Mouse (Mus musculus): ENCODE results near the gene Zfp961. TPM values are rescaled to one million over a fixed set of nuclear protein-coding genes. Genes with fewer than 3 reads are reported as not detected.

The Zfp961 gene
- total and polyA plus RNA-seq, 2 experiments from 2014 or later, result 12.5 to 18.1 TPM

- Histone ChIP-seq H3K36me3 (ENCODE audit: insufficient read depth, low read length) (no peaks in the 10 kb centered on the region), H3K27ac (ENCODE audit: low read depth, low read length) (no peak overlapping the region), H3K4me1 (ENCODE audit: insufficient read depth, low read length) (no peaks in the 10 kb centered on the region), H3K4me2 (ENCODE audit: low read depth, low read length, poor library complexity, severe bottlenecking) (no peak overlapping the region), H3K9ac (replicated peaks; ENCODE audit: low read length, poor library complexity, severe bottlenecking) (no peak overlapping the region), H3K9me3 (ENCODE audit: low read length) (no peaks in the 10 kb centered on the region), H3K4me3 (ENCODE audit: low read depth, low read length) (no peak overlapping the region), H3K27me3 (ENCODE audit: insufficient read depth, low read length) (no peaks in the 10 kb centered on the region)
- TF ChIP-seq CTCF (IDR thresholded peaks at IDR 0.05), result no peak
- DNase-seq (ENCODE audit: low spot score) (no peak), ATAC-seq (ENCODE audit: low FRiP score) (no peak)
- 82% methylated on average over 4 of the region's 4 CpGs for WGBS
These were observed 30.6 kb downstream of the Zfp961 start for GRCm38 (mm10) chr8:71981456-71981855.

GRCm38 (mm10) chr8:71984601-71985000 is 33.8 kb downstream of the Zfp961 start:
- H3K4me1 ChIP-seq (ENCODE audit: insufficient read depth, low read length), result no peaks in the 10 kb centered on the region
- no peaks in the 10 kb centered on the region for H3K9me3 ChIP-seq (ENCODE audit: low read length)
- 59% methylated on average over 4 of the region's 4 CpGs for WGBS
- H3K36me3 ChIP-seq (ENCODE audit: insufficient read depth, low read length), result no peaks in the 10 kb centered on the region
- H3K4me2 ChIP-seq (ENCODE audit: low read depth, low read length, poor library complexity, severe bottlenecking), result no peak overlapping the region
- ATAC-seq (ENCODE audit: low FRiP score) (peak; percentile 25; the same call in 1 of the 2 replicates), DNase-seq (ENCODE audit: low spot score) (peak; percentile 48)
- peak; percentile 66 for TF ChIP-seq CTCF (IDR thresholded peaks at IDR 0.05)
- no peak overlapping the region for H3K4me3 ChIP-seq (ENCODE audit: low read depth, low read length)
- H3K9ac ChIP-seq (replicated peaks; ENCODE audit: low read length, poor library complexity, severe bottlenecking), result no peak overlapping the region
- no peak overlapping the region for H3K27ac ChIP-seq (ENCODE audit: low read depth, low read length)
- H3K27me3 ChIP-seq (ENCODE audit: insufficient read depth, low read length), result no peaks in the 10 kb centered on the region

GRCm38 (mm10) chr8:71988110-71988866 is 37.5 kb downstream of the Zfp961 start:
- Histone ChIP-seq H3K9me3 (ENCODE audit: low read length) (no peaks in the 10 kb centered on the region), H3K4me1 (ENCODE audit: insufficient read depth, low read length) (no peaks in the 10 kb centered on the region), H3K27ac (ENCODE audit: low read depth, low read length) (peak overlapping the region; percentile 59), H3K36me3 (ENCODE audit: insufficient read depth, low read length) (no peaks in the 10 kb centered on the region), H3K4me2 (ENCODE audit: low read depth, low read length, poor library complexity, severe bottlenecking) (peak overlapping the region; percentile 71), H3K27me3 (ENCODE audit: insufficient read depth, low read length) (no peaks in the 10 kb centered on the region), H3K9ac (replicated peaks; ENCODE audit: low read length, poor library complexity, severe bottlenecking) (peak overlapping the region; percentile 52), H3K4me3 (ENCODE audit: low read depth, low read length) (peak overlapping the region; percentile 39)
- ATAC-seq (ENCODE audit: low FRiP score) (peak; percentile 89), DNase-seq (ENCODE audit: low spot score) (peak; percentile 78)
- TF ChIP-seq CTCF (IDR thresholded peaks at IDR 0.05), result peak; percentile 61
- WGBS, result 5% methylated on average over 24 of the region's 24 CpGs

GRCm38 (mm10) chr8:71988867-71989599 is 38.2 kb downstream of the Zfp961 start:
- peak overlapping the region; percentile 59 for H3K27ac ChIP-seq (ENCODE audit: low read depth, low read length)
- ATAC-seq (ENCODE audit: low FRiP score), result no peak
- H3K9ac ChIP-seq (replicated peaks; ENCODE audit: low read length, poor library complexity, severe bottlenecking), result peak overlapping the region; percentile 52
- no peaks in the 10 kb centered on the region for H3K36me3 ChIP-seq (ENCODE audit: insufficient read depth, low read length)
- peak overlapping the region; percentile 39 for H3K4me3 ChIP-seq (ENCODE audit: low read depth, low read length)
- no peaks in the 10 kb centered on the region for H3K4me1 ChIP-seq (ENCODE audit: insufficient read depth, low read length)
- 56% methylated on average over 13 of the region's 13 CpGs for WGBS
- H3K9me3 ChIP-seq (ENCODE audit: low read length), result no peaks in the 10 kb centered on the region
- no peak for DNase-seq (ENCODE audit: low spot score)
- H3K27me3 ChIP-seq (ENCODE audit: insufficient read depth, low read length), result no peaks in the 10 kb centered on the region
- no peak for TF ChIP-seq CTCF (IDR thresholded peaks at IDR 0.05)
- peak overlapping the region; percentile 71 for H3K4me2 ChIP-seq (ENCODE audit: low read depth, low read length, poor library complexity, severe bottlenecking)

- DNase-seq (ENCODE audit: low spot score) (no peak), ATAC-seq (ENCODE audit: low FRiP score) (no peak)
- H3K9me3 ChIP-seq (ENCODE audit: low read length), result no peaks in the 10 kb centered on the region
- 100% methylated on average over 1 of the region's 1 CpGs for WGBS
- no peak overlapping the region for H3K4me3 ChIP-seq (ENCODE audit: low read depth, low read length)
- no peak overlapping the region for H3K4me2 ChIP-seq (ENCODE audit: low read depth, low read length, poor library complexity, severe bottlenecking)
- no peak overlapping the region for H3K9ac ChIP-seq (replicated peaks; ENCODE audit: low read length, poor library complexity, severe bottlenecking)
- TF ChIP-seq CTCF (IDR thresholded peaks at IDR 0.05), result no peak
- no peaks in the 10 kb centered on the region for H3K36me3 ChIP-seq (ENCODE audit: insufficient read depth, low read length)
- no peaks in the 10 kb centered on the region for H3K27me3 ChIP-seq (ENCODE audit: insufficient read depth, low read length)
- no peaks in the 10 kb centered on the region for H3K4me1 ChIP-seq (ENCODE audit: insufficient read depth, low read length)
- no peak overlapping the region for H3K27ac ChIP-seq (ENCODE audit: low read depth, low read length)
These were observed 48.6 kb downstream of the Zfp961 start for GRCm38 (mm10) chr8:71999434-71999833.

- H3K9ac ChIP-seq (replicated peaks; ENCODE audit: low read length, poor library complexity, severe bottlenecking), result no peak overlapping the region
- H3K27me3 ChIP-seq (ENCODE audit: insufficient read depth, low read length), result no peaks in the 10 kb centered on the region
- no peak overlapping the region for H3K4me2 ChIP-seq (ENCODE audit: low read depth, low read length, poor library complexity, severe bottlenecking)
- no peak for ATAC-seq (ENCODE audit: low FRiP score)
- no peaks in the 10 kb centered on the region for H3K4me1 ChIP-seq (ENCODE audit: insufficient read depth, low read length)
- 60% methylated on average over 3 of the region's 3 CpGs for WGBS
- TF ChIP-seq CTCF (IDR thresholded peaks at IDR 0.05), result no peak
- no peak for DNase-seq (ENCODE audit: low spot score)
- no peak overlapping the region for H3K4me3 ChIP-seq (ENCODE audit: low read depth, low read length)
- no peaks in the 10 kb centered on the region for H3K36me3 ChIP-seq (ENCODE audit: insufficient read depth, low read length)
- no peak overlapping the region for H3K27ac ChIP-seq (ENCODE audit: low read depth, low read length)
- H3K9me3 ChIP-seq (ENCODE audit: low read length), result no peaks in the 10 kb centered on the region
These were observed 49.4 kb downstream of the Zfp961 start for GRCm38 (mm10) chr8:72000223-72000622.
